Mouse (Mus musculus) MEL (cell line): Measurements from ENCODE around the gene D11Wsu47e. TPM values are rescaled to one million over a fixed set of nuclear protein-coding genes. Genes with fewer than 3 reads are reported as not detected.

ENCODE experiments used
- DNase-seq: peaks from one replicate; pipeline ENCODE4 v3.0.0; 2011; ENCODE audit warnings: low read depth, low spot score
- H3K27ac ChIP-seq: 2 replicates; pipeline ENCODE4 v1.5.1; 2012; ENCODE audit warnings: low read depth, mild to moderate bottlenecking, control low read depth, low read length, moderate library complexity; ENCODE audit not compliant: control insufficient read depth
- H3K27me3 ChIP-seq, 2 experiments: fragments of 150-350 bp in 1 of 2; sonication (generic) in 1 of 2; 2 replicates each; pipeline ENCODE4 v1.6.1; 2012; ENCODE audit warnings: low read length in 2 of 2, mild to moderate bottlenecking in 2 of 2, improper control_type of control experiment in 1 of 2, moderate library complexity in 1 of 2; ENCODE audit not compliant: insufficient read depth in 2 of 2, control insufficient read depth in 1 of 2
- H3K36me3 ChIP-seq, 2 experiments: 2 replicates each; pipeline ENCODE4 v1.6.1; 2012 to 2014; ENCODE audit warnings: low read length in 2 of 2, improper control_type of control experiment in 1 of 2, inconsistent platforms in 1 of 2, mild to moderate bottlenecking in 1 of 2; ENCODE audit not compliant: insufficient read depth in 2 of 2, control insufficient read depth in 1 of 2
- H3K4me1 ChIP-seq, 2 experiments: fragments of 150-350 bp in 1 of 2; sonication (generic) in 1 of 2; 2 replicates each; pipeline ENCODE4 v1.6.1; 2012; ENCODE audit warnings: low read length in 2 of 2, improper control_type of control experiment in 1 of 2, mild to moderate bottlenecking in 1 of 2; ENCODE audit not compliant: insufficient read depth in 2 of 2, control insufficient read depth in 1 of 2
- H3K4me3 ChIP-seq, 2 experiments: fragments of 150-350 bp in 1 of 2; sonication (generic) in 1 of 2; 2 replicates each; pipeline ENCODE4 v1.5.1; 2012; ENCODE audit warnings: low read depth in 2 of 2, low read length in 2 of 2, mild to moderate bottlenecking in 2 of 2, moderate library complexity in 2 of 2, control low read depth in 1 of 2, improper control_type of control experiment in 1 of 2; ENCODE audit not compliant: control insufficient read depth in 1 of 2, insufficient read depth in 1 of 2
- H3K79me2 ChIP-seq: 2 replicates; pipeline ENCODE4 v1.6.1; 2012; ENCODE audit warnings: mild to moderate bottlenecking, low read length, moderate library complexity; ENCODE audit not compliant: control insufficient read depth, poor library complexity, insufficient read depth
- H3K9ac ChIP-seq: 2 replicates; pipeline ENCODE4 v1.6.1; 2012; ENCODE audit warnings: low read depth, mild to moderate bottlenecking, control low read depth, low read length, moderate library complexity; ENCODE audit not compliant: control insufficient read depth, poor library complexity, severe bottlenecking
- H3K9me3 ChIP-seq: fragments of 150-350 bp; sonication (generic); replicated peaks from 2 replicates; pipeline ENCODE4 v1.6.1; 2012; ENCODE audit warnings: mild to moderate bottlenecking, low read length, improper control_type of control experiment, moderate library complexity; ENCODE audit not compliant: insufficient read depth
- BHLHE40 ChIP-seq: IDR thresholded peaks from 2 replicates; pipeline ENCODE4 v1.6.1; 2012; ENCODE audit warnings: low read depth, mild to moderate bottlenecking, inconsistent platforms, low read length, improper control_type of control experiment, borderline replicate concordance
- E2F4 ChIP-seq: IDR thresholded peaks from 2 replicates; pipeline ENCODE4 v1.6.1; 2011; ENCODE audit warnings: low read depth, low read length, improper control_type of control experiment, borderline replicate concordance
- GATA1 ChIP-seq: IDR thresholded peaks from 2 replicates; pipeline ENCODE4 v1.6.1; 2011; ENCODE audit warnings: low read depth, low read length, improper control_type of control experiment
- HCFC1 ChIP-seq: IDR thresholded peaks from 2 replicates; pipeline ENCODE4 v1.6.1; 2012; ENCODE audit warnings: low read depth, mild to moderate bottlenecking, inconsistent platforms, low read length, improper control_type of control experiment, moderate library complexity
- JUND ChIP-seq: IDR thresholded peaks from 2 replicates; pipeline ENCODE4 v1.6.1; 2011; ENCODE audit warnings: low read depth, mild to moderate bottlenecking, improper control_type of control experiment, low read length
- MAZ ChIP-seq: IDR thresholded peaks from 2 replicates; pipeline ENCODE4 v1.6.1; 2012; ENCODE audit warnings: low read depth, mild to moderate bottlenecking, inconsistent platforms, low read length, improper control_type of control experiment
- MEF2A ChIP-seq: IDR thresholded peaks from 2 replicates; pipeline ENCODE4 v1.6.1; 2014; ENCODE audit warnings: low read depth, mild to moderate bottlenecking, inconsistent platforms, low read length, improper control_type of control experiment; ENCODE audit not compliant: poor library complexity, insufficient replicate concordance, severe bottlenecking; ENCODE audit errors: extremely low read depth
- MYB ChIP-seq: IDR thresholded peaks from 2 replicates; pipeline ENCODE4 v1.6.1; 2011; ENCODE audit warnings: mild to moderate bottlenecking, low read depth, low read length, improper control_type of control experiment
- MYC ChIP-seq: IDR thresholded peaks from 2 replicates; pipeline ENCODE4 v1.6.1; 2011; ENCODE audit warnings: low read depth, mild to moderate bottlenecking, low read length, improper control_type of control experiment, moderate library complexity
- POLR2A ChIP-seq, 2 experiments: IDR thresholded peaks; 2 replicates each; pipeline ENCODE4 v1.6.1; 2011 to 2012; ENCODE audit warnings: low read length in 2 of 2, mild to moderate bottlenecking in 2 of 2, control low read depth in 1 of 2, improper control_type of control experiment in 1 of 2, low read depth in 1 of 2, moderate library complexity in 1 of 2; ENCODE audit not compliant: control insufficient read depth in 1 of 2, insufficient read depth in 1 of 2, poor library complexity in 1 of 2
- POLR2AphosphoS5 ChIP-seq: IDR thresholded peaks from 2 replicates; pipeline ENCODE4 v1.6.1; 2012; ENCODE audit warnings: low read depth, borderline replicate concordance, mild to moderate bottlenecking, inconsistent platforms, low read length, moderate library complexity, mixed read lengths
- RAD21 ChIP-seq: IDR thresholded peaks from 2 replicates; pipeline ENCODE4 v1.6.1; 2011; ENCODE audit warnings: mild to moderate bottlenecking, low read depth, low read length, improper control_type of control experiment
- SIN3A ChIP-seq: IDR thresholded peaks from 2 replicates; pipeline ENCODE4 v1.6.1; 2012; ENCODE audit warnings: low read length, improper control_type of control experiment, inconsistent platforms
- TAL1 ChIP-seq: IDR thresholded peaks from 2 replicates; pipeline ENCODE4 v1.6.1; 2012; ENCODE audit warnings: mild to moderate bottlenecking, inconsistent platforms, low read length, moderate library complexity, mixed read lengths
- TBP ChIP-seq: IDR thresholded peaks from 2 replicates; pipeline ENCODE4 v1.8.0; 2011; ENCODE audit warnings: low read depth, low read length, improper control_type of control experiment
- TCF12 ChIP-seq: IDR thresholded peaks from 2 replicates; pipeline ENCODE4 v1.6.1; 2014; ENCODE audit warnings: low read depth, mild to moderate bottlenecking, inconsistent platforms, low read length, improper control_type of control experiment, moderate library complexity
- UBTF ChIP-seq: IDR thresholded peaks from 2 replicates; pipeline ENCODE4 v1.6.1; 2012; ENCODE audit warnings: low read depth, mild to moderate bottlenecking, inconsistent platforms, low read length, improper control_type of control experiment, moderate library complexity, borderline replicate concordance; ENCODE audit not compliant: insufficient read depth
- USF2 ChIP-seq, 2 experiments: IDR thresholded peaks; 2 replicates each; pipeline ENCODE4 v1.6.1; 2011 to 2012; ENCODE audit warnings: improper control_type of control experiment in 2 of 2, low read length in 2 of 2, borderline replicate concordance in 1 of 2, inconsistent platforms in 1 of 2, low read depth in 1 of 2, mild to moderate bottlenecking in 1 of 2; ENCODE audit not compliant: insufficient read depth in 1 of 2
- ZC3H11A ChIP-seq: IDR thresholded peaks from 2 replicates; pipeline ENCODE4 v1.6.1; 2012; ENCODE audit warnings: low read depth, mild to moderate bottlenecking, inconsistent platforms, low read length, improper control_type of control experiment
- ZKSCAN1 ChIP-seq: IDR thresholded peaks from 2 replicates; pipeline ENCODE4 v1.6.1; 2012; ENCODE audit warnings: low read depth, mild to moderate bottlenecking, inconsistent platforms, low read length, improper control_type of control experiment, moderate library complexity
- polyA plus RNA-seq, 2 experiments: library from polyadenylated mRNA; stranded (reverse) in 1 of 2; unstranded in 1 of 2; fragments of >175 nt in 1 of 2; fragments of >200 nt in 1 of 2; gene quantifications; 2 replicates each; pipeline versions ENCODE4 v1.2.1 to v1.2.4; 2012; ENCODE audit warnings: low replicate concordance in 2 of 2, low read depth in 1 of 2; ENCODE audit not compliant: insufficient read length in 2 of 2, insufficient read depth in 1 of 2, missing spikeins in 1 of 2
- total RNA-seq: library from RNA; depleted of rRNA; stranded (reverse); fragments of 300-350 nt; gene quantifications from 2 replicates; pipeline ENCODE4 v1.2.3, GENCODE M21; 2012

D11Wsu47e gene
- total and polyA plus RNA-seq, 3 experiments: 25.0 to 40.6 TPM; not detected in 1

- Histone ChIP-seq H3K36me3 (peaks cover 9 to 42% of the 10 kb centered on the region in 2 experiments), H3K27me3 (no peaks in the 10 kb centered on the region), H3K27ac (no peak overlapping the region), H3K4me1 (no peaks in the 10 kb centered on the region; a peak in 1 of 4 replicates), H3K9ac (no peak overlapping the region), H3K4me3 (no peak overlapping the region), H3K9me3 (no peaks in the 10 kb centered on the region), H3K79me2 (peaks cover 10% of the 10 kb centered on the region)
- no peak for DNase-seq
- TF ChIP-seq RAD21: no peak
These were observed 17.1 kb upstream of the D11Wsu47e start for GRCm38 (mm10) chr11:113667122-113667521.

- no peak overlapping the region for H3K9ac ChIP-seq
- H3K27me3 ChIP-seq: no peaks in the 10 kb centered on the region
- no peaks in the 10 kb centered on the region for H3K9me3 ChIP-seq
- H3K4me1 ChIP-seq: no peaks in the 10 kb centered on the region; a peak in 1 of 4 replicates
- no peak overlapping the region for H3K4me3 ChIP-seq
- DNase-seq: no peak
- no peak overlapping the region for H3K27ac ChIP-seq
- TF ChIP-seq MEF2A (no peak), MYB (no peak), UBTF (no peak), MYC (no peak), SIN3A (no peak), JUND (no peak)
- peaks cover 10% of the 10 kb centered on the region for H3K79me2 ChIP-seq
- peaks cover 9 to 40% of the 10 kb centered on the region in 2 experiments for H3K36me3 ChIP-seq
These were observed 16.5 kb upstream of the D11Wsu47e start for GRCm38 (mm10) chr11:113667704-113668103.

DNA sequence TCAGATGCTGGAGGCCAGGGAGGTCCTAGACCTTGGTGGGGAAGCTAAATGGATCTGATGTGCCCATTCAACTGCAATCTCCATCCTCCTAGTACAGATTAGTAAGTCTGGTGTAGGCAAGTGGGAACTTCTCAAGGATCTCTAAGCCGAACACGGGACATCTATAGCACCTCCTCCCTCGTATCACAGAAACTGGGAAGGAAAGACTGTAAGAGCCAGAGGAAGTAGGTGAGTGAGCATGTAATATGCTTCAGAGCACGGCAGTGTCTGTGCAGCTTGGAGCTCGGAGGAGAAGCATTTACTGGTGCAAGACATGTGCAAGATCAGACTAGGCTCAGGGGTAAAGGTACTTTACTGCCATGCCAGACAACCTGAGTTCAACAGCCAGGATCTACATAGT is 15.4 kb upstream of the D11Wsu47e start:
- Histone ChIP-seq H3K4me3 (no peak overlapping the region), H3K36me3 (peaks cover 9 to 48% of the 10 kb centered on the region in 2 experiments), H3K9me3 (no peaks in the 10 kb centered on the region), H3K27ac (no peak overlapping the region), H3K27me3 (no peaks in the 10 kb centered on the region), H3K9ac (no peak overlapping the region), H3K4me1 (no peaks in the 10 kb centered on the region; a peak in 1 of 4 replicates), H3K79me2 (peaks cover 11% of the 10 kb centered on the region)
- TF ChIP-seq BHLHE40 (no peak), TAL1 (no peak), USF2 (IDR thresholded peaks at IDR 0.05; ENCODE audit: borderline replicate concordance in 1 of 2, insufficient read depth in 1 of 2, low read depth in 1 of 2, low read length in 2 of 2) (no peak), JUND (no peak), GATA1 (no peak), E2F4 (no peak), SIN3A (no peak), MYB (no peak), TBP (no peak), POLR2A (IDR thresholded peaks at IDR 0.05; ENCODE audit: control insufficient read depth in 1 of 2, insufficient read depth in 1 of 2, low read depth in 1 of 2, low read length in 2 of 2, poor library complexity in 1 of 2) (no peak), ZC3H11A (no peak), MEF2A (no peak), UBTF (no peak), ZKSCAN1 (no peak), TCF12 (no peak), MYC (no peak), HCFC1 (no peak), POLR2AphosphoS5 (no peak), MAZ (no peak)
- DNase-seq: no peak
